Mouse (Mus musculus) lung, postnatal 0 days (tissue): ENCODE measurements at regions not wholly inside any gene's neighbourhood (a gene's known extent, or its start where the extent isn't known, plus 50 kb on each side); places are given as distances from the start of the nearest gene placed in this dataset.

ENCODE experiments used
- CTCF ChIP-seq: IDR thresholded peaks from 2 replicates; pipeline ENCODE4 v1.5.1; 2016; ENCODE audit warnings: antibody characterized with exemption, mild to moderate bottlenecking
- EP300 ChIP-seq: IDR thresholded peaks from 2 replicates; pipeline ENCODE4 v1.6.1; 2016; ENCODE audit warnings: antibody characterized with exemption, mild to moderate bottlenecking, control low read depth

- TF ChIP-seq CTCF = no peak
- TF ChIP-seq EP300 = no peak
These were observed 121.1 kb upstream of the Htr2a start for GRCm38 (mm10) chr14:74519531-74519930.
